Mouse (Mus musculus): ENCODE results near the gene Nhs. TPM values are rescaled to one million over a fixed set of nuclear protein-coding genes. Genes with fewer than 3 reads are reported as not detected.

The Nhs gene
- 1 to 10 TPM; 4.5 to 4.6 TPM for total RNA-seq (2021)
- long read RNA-seq, partial matches to known transcripts: 0 of 2 reads
- long read RNA-seq, other reads (novel, unspliced or antisense): 2 of 2 reads

- DNase-seq (ENCODE audit: low spot score in 2 of 2): peak; percentile 38 to 67
Measured at GRCm38 (mm10) chrX:162159637-162160611, at the start of gene Nhs. Gene Nhs (minus strand): TSS chrX:162159730.

- no peak for DNase-seq (ENCODE audit: low spot score in 2 of 2)
Measured at GRCm38 (mm10) chrX:162206350-162206884, 46.9 kb upstream of the Nhs start.

DNA sequence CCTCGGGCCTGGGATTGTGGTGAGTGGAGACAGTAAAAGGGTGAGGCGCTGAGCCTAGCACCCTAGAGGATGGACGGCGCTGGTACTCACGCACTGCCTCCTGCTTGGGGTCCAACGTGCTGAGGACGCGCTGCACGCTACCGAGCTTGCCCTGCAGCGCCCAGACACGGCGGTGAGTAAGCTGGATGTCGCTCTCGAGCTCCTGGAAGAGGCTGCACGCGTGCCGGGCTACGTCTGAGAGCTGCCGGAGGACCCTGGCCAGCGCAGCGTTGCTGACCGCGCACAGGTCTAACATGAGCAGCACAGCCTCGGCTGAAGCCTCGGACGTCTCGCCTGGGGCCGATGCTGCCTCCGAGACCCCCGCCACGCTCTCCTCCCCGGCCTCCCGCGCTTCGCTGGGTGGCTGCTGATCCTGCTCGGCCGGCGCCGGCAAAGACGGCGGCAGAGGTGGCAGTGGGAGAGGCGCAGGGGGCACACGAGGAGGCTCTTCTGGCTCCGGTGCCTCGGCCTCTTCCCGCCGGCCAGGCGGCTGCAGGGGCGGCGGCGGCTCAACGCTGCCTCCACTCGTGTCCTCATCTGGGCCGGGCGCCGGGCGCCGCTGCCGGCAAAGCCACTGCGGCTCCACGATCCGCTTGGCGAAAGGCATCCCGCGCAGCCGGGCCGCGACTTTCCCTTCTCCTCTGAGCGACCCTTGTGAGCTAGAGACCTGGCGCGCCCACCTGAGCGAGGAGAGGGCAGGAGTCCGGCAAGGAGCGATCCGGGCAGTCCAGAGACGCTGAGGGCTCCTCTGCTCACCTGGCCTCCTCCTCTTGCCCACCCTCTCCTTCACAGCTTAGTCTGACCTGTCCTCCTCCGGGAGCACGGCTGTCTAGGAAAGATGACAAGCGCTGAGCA, 540 bp downstream of the Nhs start:
- peak; percentile 8 to 27 for DNase-seq (ENCODE audit: low spot score in 2 of 2)

- DNase-seq (ENCODE audit: low spot score in 2 of 2): no peak
Measured at GRCm38 (mm10) chrX:162158142-162158541, 1.4 kb downstream of the Nhs start.

DNA sequence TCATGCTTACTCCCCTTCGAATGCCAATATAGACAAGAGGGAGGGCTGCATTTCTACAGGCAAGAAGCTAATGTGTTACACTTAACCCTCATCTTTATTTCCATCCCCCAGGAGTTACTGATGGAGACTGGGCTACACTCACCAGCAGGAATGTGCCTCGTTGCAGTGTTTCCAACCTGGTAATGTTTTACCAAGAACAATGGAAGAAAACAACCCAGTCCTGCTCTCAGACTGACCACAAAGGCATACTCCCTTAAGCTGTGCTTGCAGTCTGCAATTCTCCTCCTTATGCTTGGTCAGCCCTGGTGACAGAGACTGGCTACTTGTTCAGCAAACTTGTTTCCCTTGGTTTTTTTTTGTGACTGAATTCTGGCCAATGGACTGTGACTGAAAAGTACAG, 21.7 kb downstream of the Nhs start:
- no peak for DNase-seq (ENCODE audit: low spot score in 2 of 2)

DNA sequence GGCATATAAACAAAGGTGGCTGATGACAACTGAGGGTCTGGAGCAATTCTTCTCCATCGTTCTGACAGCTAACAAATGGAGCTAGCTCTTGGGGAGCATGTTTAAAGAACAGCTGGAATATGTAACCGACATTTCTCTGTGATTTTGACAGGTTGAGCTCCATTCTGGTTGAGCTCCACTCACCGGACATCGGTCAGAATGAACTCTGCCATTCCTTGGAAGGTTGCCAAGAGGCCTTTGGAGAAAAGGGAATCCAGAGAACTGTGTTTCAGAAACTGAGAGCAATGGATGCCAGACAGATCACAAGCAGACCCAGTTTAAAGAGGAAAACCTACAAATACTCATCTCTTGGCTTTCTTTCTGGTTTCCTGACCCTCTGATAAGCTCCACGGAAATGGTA, 46.3 kb downstream of the Nhs start:
- no peak for DNase-seq (ENCODE audit: low spot score in 2 of 2)

DNA sequence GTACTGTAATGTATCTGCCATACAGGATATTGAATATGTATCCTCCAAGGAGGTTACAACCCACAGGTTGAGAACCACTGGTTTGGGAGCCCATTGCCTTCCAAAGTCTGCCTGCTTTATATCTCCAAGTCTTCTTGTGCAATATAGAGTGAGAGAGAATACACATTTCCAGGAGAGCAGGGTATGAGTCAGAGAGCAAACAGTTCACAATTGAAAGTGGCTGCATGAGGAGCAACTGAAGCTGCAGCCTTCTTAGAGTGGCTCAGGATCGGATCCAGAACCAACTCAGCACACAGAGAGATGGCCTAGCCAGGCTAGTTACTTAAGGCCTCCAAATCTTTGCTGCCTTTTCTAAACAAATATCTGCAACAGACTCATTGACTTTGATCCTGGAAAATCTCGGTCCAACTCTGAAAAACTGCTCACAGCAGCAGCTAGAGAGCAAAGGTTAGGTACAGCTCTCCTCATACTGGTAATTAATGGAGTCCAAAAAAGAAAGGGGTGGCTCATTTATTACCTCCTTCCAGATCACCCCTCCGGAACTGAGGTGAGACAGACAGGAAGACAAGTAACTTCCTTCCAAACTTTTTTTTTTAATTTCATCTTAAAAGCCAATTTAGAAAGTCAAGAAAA, 56.6 kb downstream of the Nhs start:
- DNase-seq (ENCODE audit: low spot score in 2 of 2): no peak

GRCm38 (mm10) chrX:162098364-162098763, 61.2 kb downstream of the Nhs start:
- DNase-seq (ENCODE audit: low spot score in 2 of 2): no peak

- peak; percentile 40 to 55 for DNase-seq (ENCODE audit: low spot score in 2 of 2)
Measured at GRCm38 (mm10) chrX:162087291-162087690, 72.2 kb downstream of the Nhs start.

DNA sequence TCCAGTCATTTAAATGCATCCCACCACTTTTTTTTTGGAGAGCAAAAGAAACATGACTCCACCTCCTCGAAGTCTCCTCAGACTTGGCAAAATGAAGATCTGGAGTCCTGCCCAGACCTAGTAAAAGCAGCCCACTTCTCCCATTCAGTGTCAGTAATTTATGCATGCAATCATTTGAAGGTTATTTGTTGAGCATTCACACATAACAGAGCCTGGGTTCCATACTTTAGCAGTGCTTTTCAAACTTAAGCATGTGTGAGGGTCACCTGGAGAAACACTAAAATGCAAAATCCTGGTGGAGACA, 73.7 kb downstream of the Nhs start:
- peak; percentile 20 to 38 for DNase-seq (ENCODE audit: low spot score in 2 of 2)

- DNase-seq (ENCODE audit: low spot score in 2 of 2): no peak
Measured at GRCm38 (mm10) chrX:162085062-162085896, 74.3 kb downstream of the Nhs start.

DNA sequence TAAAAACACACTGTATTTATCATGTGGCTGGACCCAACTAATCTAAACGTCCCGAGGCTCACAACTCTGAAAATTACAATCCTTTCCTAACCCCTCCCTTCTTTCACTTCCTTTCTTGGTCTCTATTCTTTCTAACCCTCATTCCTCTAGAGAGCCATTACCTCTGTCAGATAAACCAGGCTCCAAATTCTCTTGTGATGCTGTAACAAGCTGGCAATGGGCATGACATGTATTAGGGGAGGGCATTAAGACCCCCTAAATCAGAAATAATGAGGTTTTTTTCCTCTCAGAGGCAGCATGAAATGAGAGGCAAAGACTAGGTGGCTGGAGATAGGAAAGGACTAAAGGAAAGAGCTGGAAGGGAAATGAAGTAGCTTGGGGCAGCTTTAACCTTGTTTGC, 96.4 kb downstream of the Nhs start:
- DNase-seq (ENCODE audit: low spot score in 2 of 2): no peak

- no peak for DNase-seq (ENCODE audit: low spot score in 2 of 2)
Measured at GRCm38 (mm10) chrX:162055635-162056034, 103.9 kb downstream of the Nhs start.

- DNase-seq (ENCODE audit: low spot score in 2 of 2): no peak
Measured at GRCm38 (mm10) chrX:162053566-162053965, 106.0 kb downstream of the Nhs start.

DNA sequence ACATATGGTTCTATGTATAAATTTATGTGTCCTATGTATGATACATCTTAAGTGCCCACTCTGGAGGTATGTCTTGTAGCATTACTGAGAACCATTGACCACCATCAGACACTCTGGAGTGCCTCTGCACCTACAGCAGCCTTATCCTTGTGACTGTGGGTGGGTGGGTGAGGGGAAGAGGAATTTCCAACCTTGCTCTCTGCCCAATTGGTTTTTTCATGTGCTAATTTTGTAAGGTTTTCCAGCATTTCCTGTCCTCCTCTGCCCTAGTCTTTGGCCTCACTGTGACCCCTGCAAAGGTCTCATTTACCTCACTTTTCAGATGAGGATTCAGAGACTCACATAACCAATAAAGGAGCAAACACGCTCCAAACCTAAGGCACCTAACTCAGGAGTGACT, 107.0 kb downstream of the Nhs start:
- no peak for DNase-seq (ENCODE audit: low spot score in 2 of 2)

- no peak for DNase-seq (ENCODE audit: low spot score in 2 of 2)
Measured at GRCm38 (mm10) chrX:162049616-162050015, 109.9 kb downstream of the Nhs start.

- DNase-seq (ENCODE audit: low spot score in 2 of 2): no peak
Measured at GRCm38 (mm10) chrX:162045527-162045926, 114.0 kb downstream of the Nhs start.

DNA sequence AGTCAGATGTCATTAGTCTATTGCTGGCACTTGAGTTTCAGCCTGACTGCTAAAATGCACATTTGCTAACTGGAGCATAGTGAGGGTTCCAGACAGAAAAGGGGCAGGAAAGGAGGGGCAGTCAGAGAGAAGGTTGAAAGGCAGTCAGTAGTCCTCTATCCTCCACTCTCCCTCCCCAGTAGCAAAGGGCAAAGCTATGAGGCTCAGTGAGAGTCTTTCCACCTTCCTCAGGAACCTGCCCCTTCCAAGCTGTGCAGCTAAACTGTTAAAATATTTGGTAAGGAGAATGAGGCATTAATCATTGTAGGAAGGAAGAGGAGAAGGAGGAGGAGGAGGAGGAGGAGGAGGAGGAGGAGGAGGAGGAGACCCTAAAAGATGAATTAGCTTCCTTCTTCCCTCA, 115.4 kb downstream of the Nhs start:
- no peak for DNase-seq (ENCODE audit: low spot score in 2 of 2)

GRCm38 (mm10) chrX:162025210-162025953, 134.1 kb downstream of the Nhs start:
- DNase-seq (ENCODE audit: low spot score in 2 of 2): peak; percentile 8 to 37

GRCm38 (mm10) chrX:162021724-162022123, 137.8 kb downstream of the Nhs start:
- no peak for DNase-seq (ENCODE audit: low spot score in 2 of 2)
